Mouse (Mus musculus): ENCODE measurements at regions not wholly inside any gene's neighbourhood (a gene's known extent, or its start where the extent isn't known, plus 50 kb on each side); places are given as distances from the start of the nearest gene placed in this dataset.
"Not testable (repeated sequence)": the region's sequence is repeated elsewhere in the genome, so short reads cannot be mapped to it uniquely, and the experiment has no call there.

GRCm38 (mm10) chr6:18566934-18567333 is 52.3 kb upstream of the Cttnbp2 start:
- not testable (repeated sequence) for DNase-seq

- DNase-seq, result no peak
Observed at GRCm38 (mm10) chr6:18569221-18569620, 54.6 kb upstream of the Cttnbp2 start.

- no peak for DNase-seq
Observed at GRCm38 (mm10) chr6:18578501-18578900, 63.9 kb upstream of the Cttnbp2 start.

GRCm38 (mm10) chr6:18589436-18589835 is 74.8 kb upstream of the Cttnbp2 start:
- no peak for DNase-seq

GRCm38 (mm10) chr6:18596680-18597079 is 82.0 kb upstream of the Cttnbp2 start:
- no peak for DNase-seq

- no peak for DNase-seq
Observed at GRCm38 (mm10) chr6:18599626-18600025, 85.0 kb upstream of the Cttnbp2 start.

GRCm38 (mm10) chr6:18601926-18602325 is 87.3 kb upstream of the Cttnbp2 start:
- peak; percentile 13 to 31 for DNase-seq

- no peak for DNase-seq
Observed at GRCm38 (mm10) chr6:18621372-18622262, 107.0 kb upstream of the Cttnbp2 start.

- no peak for DNase-seq
Observed at GRCm38 (mm10) chr6:18628591-18628990, 113.9 kb upstream of the Cttnbp2 start.

- no peak for DNase-seq
Observed at GRCm38 (mm10) chr6:18633540-18634200, 119.0 kb upstream of the Cttnbp2 start.

- no peak for DNase-seq
Observed at GRCm38 (mm10) chr6:18639712-18640383, 125.2 kb upstream of the Cttnbp2 start.

- no peak for DNase-seq
Observed at GRCm38 (mm10) chr6:18648898-18649591, 134.4 kb upstream of the Cttnbp2 start.

GRCm38 (mm10) chr6:18651319-18651718 is 136.7 kb upstream of the Cttnbp2 start:
- DNase-seq, result no peak

GRCm38 (mm10) chr6:18652006-18652601 is 137.5 kb upstream of the Cttnbp2 start:
- DNase-seq, result no peak

- no peak for DNase-seq
Observed at GRCm38 (mm10) chr6:18654275-18654674, 139.6 kb upstream of the Cttnbp2 start.

- no peak for DNase-seq
Observed at GRCm38 (mm10) chr6:18656202-18656601, 141.6 kb upstream of the Cttnbp2 start.

- no peak for DNase-seq
Observed at GRCm38 (mm10) chr6:18656772-18657401, 142.2 kb upstream of the Cttnbp2 start.

GRCm38 (mm10) chr6:18664687-18665086 is 150.0 kb upstream of the Cttnbp2 start:
- DNase-seq, result no peak

- no peak for DNase-seq
Observed at GRCm38 (mm10) chr6:18665992-18666391, 151.3 kb upstream of the Cttnbp2 start.

GRCm38 (mm10) chr6:18666543-18666942 is 151.9 kb upstream of the Cttnbp2 start:
- peak in 1 of 2 experiments; percentile 19 for DNase-seq

GRCm38 (mm10) chr6:18670677-18671076 is 156.0 kb upstream of the Cttnbp2 start:
- DNase-seq, result no peak

Data from lung, postnatal 4 days (tissue).